Mouse (Mus musculus) right cerebral cortex, postnatal 25 days (tissue): Measurements from ENCODE around the gene Hdlbp.

Experiments
- DNase-seq: peaks from one replicate; pipeline ENCODE4 v3.0.0; 2022

The Hdlbp gene

DNA sequence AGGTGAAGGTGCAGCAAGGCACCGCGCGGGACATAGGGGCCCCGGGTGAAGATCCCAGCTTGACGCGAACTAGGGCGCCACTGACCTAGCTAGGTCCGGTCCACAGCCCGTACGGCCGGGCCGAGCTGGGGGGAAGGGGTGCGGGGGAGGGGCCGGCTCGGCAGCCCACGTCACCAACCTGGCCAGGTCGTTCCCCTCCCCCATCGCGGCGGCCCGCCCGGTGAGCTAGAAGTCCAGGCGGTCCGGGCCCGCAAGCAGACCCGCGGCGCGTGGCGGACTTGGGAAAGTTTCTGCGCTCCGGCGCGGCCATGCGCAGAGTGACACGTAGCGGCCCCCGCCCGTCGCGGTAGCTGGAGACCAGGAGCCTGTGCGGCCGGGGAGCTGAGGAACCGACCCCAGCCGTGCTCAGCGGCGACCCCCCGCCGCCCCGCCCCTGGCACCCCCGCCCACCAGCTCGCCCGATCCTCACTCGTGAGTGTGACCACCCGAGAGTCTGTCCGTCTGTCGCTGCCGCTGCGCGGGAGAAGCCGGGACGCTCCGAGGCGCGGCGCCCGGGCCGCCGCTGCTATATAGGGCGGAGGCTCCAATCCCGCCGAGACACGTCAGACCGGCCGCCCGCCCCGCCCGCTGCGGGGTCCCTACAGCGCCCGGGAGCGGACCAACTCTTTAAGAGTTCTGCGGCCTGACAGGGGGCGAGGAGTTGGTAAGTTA lies 33.3 kb downstream of the Hdlbp start:
- DNase-seq: peak; percentile 69

DNA sequence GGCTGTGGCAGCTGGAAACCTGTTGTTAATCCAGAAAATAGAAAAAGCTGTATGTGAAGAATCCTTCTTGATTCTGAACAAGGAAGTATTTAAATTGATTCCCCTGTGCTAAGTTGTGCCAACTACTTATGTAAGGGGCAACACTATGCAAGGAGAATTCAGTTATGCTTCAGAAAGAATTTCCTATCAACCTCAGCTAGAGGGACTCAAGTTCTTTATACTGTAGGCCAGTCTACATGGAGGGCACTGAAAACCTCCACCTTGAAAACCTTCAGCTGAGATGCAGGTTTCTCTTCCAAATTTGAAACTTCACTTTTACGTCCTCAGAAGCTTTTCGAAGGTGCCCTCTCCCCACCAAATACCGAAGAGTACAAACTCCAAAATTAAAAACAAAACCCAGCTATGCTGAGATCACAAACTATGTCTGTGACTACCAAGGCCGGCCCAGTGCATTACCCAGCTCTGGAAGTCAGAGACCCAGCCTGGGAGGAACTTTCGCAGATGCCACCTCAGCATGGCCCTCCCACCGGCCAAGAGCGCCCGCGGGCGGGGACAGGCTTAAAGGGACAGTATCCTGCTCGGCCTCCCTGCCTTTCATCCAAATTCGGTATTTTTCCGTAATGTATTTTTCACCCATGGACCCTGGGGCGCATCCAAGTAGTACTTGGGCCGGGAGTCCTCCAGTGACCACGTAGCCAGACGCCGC lies 34.1 kb downstream of the Hdlbp start:
- peak; percentile 52 for DNase-seq

DNA sequence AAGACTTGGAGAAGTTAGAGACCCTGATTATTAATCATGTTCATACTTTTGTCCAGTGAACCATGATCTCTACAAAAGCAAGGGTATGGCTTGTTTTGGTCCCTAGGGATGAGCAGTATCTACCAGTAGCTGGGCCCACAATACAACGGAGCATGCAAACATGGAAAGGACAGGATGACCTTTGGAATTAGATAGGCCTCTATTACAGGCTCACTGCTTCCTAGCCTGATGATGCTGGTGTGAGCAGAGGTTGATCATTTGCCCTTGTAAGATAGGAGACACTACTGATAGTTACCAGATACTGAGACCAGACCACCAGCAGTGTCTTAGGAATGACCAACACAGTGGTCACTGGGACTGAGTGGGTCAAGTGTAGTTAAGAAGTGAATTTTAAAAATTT lies 39.3 kb downstream of the Hdlbp start:
- DNase-seq: no peak

DNA sequence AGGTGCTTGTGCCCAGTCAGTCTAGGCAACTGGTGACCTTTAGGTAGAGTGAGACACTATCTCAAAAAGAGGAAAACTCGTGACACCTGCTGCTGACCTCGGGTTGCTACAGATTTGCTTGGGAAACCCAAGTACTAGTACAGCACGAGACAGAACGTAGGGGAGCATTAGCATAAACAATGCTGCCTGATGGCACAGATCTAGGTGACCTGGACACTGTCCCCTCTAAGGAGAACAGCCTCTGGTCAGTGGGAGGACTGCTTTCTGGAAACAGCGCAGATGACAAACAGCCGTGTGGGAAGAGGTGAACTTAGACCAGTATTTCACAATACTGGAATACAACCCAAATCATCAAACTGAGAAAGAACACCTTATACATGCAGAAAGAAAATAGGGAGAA lies 46.5 kb downstream of the Hdlbp start:
- no peak for DNase-seq

DNA sequence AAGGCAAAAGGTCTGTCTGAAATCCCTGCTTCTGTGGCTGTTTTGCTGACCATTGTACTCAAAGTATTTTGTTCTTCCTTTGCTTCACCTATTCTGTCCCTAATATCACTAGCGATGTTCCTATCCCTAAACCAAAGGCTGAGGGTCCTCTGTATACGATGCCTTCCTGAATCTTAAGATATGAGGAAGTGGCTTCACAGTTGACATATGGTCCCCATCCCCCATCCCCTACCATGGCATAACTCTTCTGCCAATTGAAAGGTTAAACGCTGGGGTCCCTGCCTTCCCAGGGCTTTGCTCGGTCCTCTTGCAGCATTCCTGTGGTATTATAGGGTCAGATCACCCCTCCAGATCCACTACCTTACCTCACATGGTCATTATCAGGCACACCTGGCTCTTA lies 75.2 kb downstream of the Hdlbp start:
- DNase-seq: no peak

DNA sequence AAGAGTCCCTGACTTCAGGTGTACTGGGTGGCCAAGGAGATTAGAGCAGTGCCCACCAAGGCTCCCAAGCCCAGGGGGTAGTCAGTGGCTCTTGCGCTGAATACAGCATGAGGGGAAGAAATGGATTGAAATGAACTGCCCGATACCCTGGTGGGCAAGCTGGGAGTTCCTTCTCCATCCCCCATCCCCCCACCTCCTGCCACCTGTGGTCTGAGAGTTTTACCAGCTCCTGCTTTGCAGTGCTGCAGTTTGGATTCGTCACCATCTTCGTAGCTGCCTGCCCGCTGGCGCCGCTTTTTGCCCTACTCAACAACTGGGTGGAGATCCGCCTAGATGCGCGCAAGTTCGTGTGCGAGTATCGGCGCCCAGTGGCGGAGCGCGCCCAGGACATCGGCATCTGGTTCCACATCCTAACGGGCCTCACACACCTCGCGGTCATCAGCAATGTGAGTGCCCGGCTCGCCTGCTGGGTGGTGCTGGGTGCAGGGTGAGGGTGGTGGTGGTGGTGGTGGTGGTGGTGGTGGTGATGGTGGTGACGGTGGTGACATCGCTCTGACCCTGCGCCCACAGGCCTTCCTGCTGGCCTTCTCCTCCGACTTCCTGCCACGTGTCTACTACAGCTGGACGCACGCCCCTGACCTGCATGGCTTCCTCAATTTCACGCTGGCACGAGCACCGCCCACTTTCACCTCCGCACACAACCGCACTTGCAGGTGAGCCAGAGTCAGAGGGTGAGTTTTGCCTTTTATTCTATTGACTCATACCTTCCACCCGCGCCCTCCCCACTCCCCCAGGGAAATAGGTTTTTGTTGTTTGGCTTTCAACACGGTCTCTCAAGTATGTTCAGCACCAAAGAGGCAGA lies 77.2 kb downstream of the Hdlbp start:
- no peak for DNase-seq

DNA sequence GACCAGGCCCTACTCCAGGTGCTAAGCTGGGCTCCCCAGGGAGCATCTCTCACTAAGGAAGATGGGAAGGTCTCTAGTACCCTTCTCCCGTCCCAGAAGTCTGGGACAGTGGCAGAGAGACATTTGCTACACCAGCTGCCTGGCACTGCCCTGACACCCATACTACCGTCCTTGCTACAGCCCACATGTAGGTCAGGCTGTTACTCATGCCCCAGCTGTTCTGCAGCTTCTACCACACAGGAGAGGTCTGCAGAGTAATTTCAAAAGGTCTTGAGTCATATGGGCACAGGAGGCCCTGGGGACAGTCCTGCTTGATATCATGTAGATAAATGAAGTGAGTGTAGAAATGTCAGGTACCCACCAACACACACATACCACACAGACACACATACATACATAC lies 89.7 kb downstream of the Hdlbp start:
- no peak for DNase-seq

DNA sequence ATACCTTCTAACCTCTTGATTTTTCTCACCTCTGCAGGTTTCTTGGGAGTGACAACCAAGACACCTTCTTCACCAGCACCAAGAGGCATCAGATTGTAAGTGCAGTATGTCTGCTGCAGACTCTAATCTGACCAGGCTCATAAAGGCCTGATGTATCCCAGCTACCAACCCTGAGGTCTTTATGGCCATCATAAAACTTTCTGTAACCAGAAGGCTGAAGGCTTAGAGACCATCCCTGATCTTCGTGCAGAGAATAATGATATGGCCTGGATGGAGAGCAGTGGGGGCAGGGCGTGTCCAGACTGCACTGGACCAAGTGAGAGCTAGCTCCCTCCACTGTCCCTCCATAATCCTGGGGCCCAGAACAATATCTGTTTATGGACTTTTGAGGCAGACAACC lies 91.4 kb downstream of the Hdlbp start:
- DNase-seq: no peak

DNA sequence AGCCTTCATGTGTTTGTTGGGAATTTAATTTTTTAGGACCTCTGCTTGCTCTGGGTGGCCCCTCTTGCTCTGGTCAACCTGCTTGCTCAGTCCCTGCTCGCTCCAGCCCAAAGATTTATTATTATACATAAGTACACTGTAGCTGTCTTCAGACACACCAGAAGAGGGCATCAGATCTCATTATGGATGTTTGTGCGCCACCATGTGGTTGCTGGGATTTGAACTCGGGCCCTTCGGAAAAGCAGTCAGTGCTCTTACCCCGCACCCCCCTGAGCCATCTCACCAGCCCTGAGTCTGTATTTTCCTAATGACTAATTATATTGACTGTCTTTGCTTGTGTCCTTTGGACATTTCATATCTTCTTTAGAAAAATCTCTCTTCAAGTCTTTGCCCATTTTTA lies 99.5 kb downstream of the Hdlbp start:
- DNase-seq: no peak

DNA sequence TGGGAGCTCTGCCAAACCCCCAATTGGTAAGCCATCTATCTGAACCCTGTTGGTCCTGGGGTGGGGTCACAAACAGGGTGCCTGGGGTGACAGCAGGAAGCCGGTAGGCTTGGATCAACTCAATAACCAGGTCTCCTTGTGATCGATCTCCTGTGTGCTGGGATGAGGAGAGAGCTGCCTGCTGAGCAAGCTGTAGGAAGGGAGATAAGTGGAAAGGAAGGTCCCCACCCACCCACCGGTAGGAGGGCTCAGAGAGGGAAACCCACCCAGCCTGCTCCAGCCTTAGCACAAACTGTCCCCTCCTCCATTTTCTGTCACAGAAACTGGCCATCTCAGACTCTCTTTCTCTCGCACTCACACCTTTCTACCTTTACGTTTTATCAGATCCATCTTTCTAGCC lies 101.3 kb downstream of the Hdlbp start:
- DNase-seq: no peak

DNA sequence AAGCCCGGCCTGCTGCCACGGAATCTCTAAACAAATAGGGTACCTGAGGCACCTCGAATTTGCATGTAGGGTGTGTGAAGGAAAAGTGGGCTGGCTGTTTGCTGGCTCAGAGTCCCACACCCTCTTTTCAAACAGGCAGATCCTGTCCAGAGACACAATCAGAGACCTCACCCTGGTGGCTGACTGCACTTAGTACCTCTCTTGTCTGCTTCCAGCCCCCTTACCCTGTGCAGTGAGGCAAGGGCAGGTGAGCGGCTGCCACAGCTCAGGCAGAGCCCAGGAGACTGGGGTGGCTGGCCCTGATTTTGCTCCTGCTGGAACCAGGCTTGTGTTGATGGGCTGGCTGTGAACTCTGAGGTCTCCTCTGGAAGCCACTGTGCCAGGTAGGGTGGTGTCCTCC lies 105.0 kb downstream of the Hdlbp start, which contains the start of gene Ano7:
Gene Ano7, plus strand, starts transcription at position 266 of the 400 bp plus-strand sequence.
- no peak for DNase-seq

DNA sequence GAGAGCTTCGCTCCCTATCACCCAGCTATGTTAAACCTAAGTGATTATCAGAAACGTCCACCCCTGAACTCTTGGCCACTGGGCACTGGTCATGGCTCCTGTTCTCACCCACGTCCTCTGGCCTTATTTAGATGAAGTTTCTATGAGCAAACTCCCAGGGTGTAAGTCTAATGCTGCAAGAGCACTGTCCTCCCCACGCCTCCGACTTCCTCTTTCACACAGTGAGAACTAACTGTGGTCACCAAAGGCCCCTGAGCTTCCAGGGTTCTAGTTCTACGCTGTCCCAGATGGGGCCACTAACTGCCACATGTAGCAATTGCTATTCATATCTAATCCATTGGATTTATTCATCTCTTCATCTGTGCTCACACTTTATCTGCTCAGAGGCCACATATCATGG lies 113.0 kb downstream of the Hdlbp start:
- DNase-seq: no peak

DNA sequence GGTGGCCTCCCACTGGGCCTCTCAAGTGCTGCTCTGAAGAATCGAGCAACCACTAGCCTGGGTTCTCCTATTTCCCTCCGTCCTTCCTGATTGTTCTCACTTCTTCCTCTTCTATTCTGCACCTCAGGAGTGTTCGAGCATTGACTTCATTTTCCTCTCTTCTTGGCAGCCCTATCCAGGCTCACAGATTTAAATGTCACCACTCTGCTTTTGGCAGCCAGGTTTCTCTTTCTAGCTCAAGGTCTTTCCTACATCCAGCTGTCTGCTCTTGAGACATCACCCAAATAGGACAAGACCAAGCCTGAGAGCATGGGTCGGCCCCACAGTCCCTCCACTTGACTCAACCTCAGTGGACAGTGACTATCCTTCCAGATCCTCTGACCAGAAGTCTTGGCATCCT lies 116.0 kb downstream of the Hdlbp start:
- DNase-seq: no peak
